Mouse (Mus musculus) embryonic stem cell, embryonic (primary cell): ENCODE measurements around the gene Trit1.

ENCODE experiments used
- CTCF ChIA-PET, 4 experiments: fragments of 300-600 bp in 2 of 4; fragments of 350-600 bp in 2 of 4; sonication (Branson Sonifier 250); formaldehyde crosslinking; loops; one replicate each; lab custom pipeline; 2022; ENCODE audit warnings: inconsistent platforms in 2 of 4; lab: Charles Lee
- POLR2A ChIA-PET, 4 experiments: fragments of 300-600 bp in 2 of 4; fragments of 350-600 bp in 2 of 4; sonication (Branson Sonifier 250); formaldehyde crosslinking; loops; one replicate each; lab custom pipeline; 2022; ENCODE audit warnings: antibody characterized with exemption in 4 of 4, inconsistent platforms in 1 of 4; lab: Charles Lee

Gene Trit1

DNA sequence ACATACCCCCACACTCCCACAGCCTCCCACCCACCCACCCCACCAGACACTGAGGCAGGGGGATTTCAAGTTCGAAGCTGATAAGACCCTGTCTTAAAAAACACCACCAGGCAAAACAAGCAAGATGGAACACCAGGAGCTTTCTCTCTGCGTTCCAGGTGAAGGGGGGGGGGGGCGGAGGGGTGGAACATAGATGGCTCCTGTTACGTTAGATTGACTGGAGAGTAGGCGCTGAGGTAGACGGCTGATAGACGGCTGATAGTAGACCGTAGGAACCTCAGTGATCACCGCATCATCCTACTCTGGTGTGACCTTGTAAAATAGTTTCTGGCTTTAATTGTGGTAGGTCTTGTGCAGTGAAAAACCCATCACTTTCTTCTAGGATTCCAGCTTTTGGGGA is 77.5 kb downstream of the Trit1 start:
- POLR2A ChIA-PET = no interaction called here
- CTCF ChIA-PET = interaction anchor here in 3 of 4 experiments (0.6 to 1.1 kb wide), 5 partner anchors 13 to 895 kb away, joined by 3 to 7 read pairs (median 3); no protein-coding TSS in a partner anchor
